Mouse (Mus musculus): ENCODE results near the gene Zfp354b.

The Zfp354b gene

DNA sequence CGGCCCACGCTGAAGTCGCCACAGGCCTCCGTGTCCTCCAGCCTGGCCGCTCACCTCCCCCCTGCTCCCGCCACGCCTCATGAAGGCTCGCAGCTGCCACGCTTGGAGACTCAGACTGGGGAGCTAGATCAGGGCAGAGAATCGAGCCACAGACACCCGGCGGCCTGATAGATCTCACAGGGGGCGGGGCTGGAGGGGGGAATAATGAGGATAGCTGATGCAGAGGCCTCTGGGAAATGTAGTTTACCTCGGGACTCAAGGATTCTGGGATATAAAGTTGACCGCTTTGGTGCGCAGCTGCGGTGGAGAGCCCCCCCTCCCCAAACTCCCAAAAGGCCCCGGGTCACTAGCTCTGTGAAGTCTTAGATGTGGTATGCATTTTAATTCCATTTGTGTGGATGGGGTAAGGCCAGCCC lies at the start of gene Zfp354b:
Gene Zfp354b (minus strand): TSS at position 183 of the 416 bp plus-strand sequence.
- no peak for DNase-seq (ENCODE audit: low read depth)

DNA sequence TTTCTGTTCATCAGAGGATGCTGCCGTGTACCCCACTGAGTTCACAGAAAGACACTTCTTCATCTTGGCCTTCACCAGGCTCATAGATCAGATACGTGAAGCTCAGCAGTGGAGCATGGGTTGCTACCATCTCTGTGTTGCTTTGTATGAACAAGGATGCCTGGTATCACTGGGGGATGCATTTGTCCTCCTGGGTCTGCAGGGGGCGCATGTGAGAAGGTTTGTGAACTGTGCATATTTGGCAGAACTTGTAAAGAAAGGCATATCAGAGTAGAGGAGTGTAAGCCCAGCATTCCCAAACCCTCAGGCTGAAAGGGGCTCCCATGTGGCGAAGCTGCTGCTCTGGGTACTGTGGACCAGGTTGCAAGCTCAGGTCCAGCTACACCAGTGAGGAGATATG lies 45.8 kb upstream of the Zfp354b start:
- DNase-seq (ENCODE audit: low read depth) = no peak

DNA sequence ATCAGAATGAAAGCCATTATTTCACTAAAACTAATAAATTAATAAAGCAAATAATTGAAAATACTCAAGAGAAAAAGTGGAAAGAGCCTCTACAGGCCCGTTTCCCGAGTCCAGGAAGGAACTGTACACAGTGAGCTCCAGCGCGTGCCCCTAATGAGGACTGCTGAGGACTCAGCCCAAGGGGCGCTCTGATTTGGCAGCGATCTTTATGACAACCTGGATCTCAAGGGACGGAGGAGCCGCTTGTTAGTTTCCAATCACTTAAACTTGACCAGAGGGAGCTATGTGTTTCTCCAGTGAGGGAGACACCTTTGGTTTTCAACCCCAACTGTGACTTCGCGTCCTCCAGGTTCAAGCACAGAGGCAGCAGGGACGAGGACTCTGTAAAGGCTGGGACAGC lies 34.8 kb upstream of the Zfp354b start, which contains the start of gene Olfr1378:
Gene Olfr1378 (plus strand): TSS at position 301 of the 400 bp plus-strand sequence.
- no peak for DNase-seq (ENCODE audit: low read depth)

- peak; percentile 59 for DNase-seq (ENCODE audit: low read depth)
Observed at GRCm38 (mm10) chr11:50964886-50965285, 33.5 kb upstream of the Zfp354b start.

DNA sequence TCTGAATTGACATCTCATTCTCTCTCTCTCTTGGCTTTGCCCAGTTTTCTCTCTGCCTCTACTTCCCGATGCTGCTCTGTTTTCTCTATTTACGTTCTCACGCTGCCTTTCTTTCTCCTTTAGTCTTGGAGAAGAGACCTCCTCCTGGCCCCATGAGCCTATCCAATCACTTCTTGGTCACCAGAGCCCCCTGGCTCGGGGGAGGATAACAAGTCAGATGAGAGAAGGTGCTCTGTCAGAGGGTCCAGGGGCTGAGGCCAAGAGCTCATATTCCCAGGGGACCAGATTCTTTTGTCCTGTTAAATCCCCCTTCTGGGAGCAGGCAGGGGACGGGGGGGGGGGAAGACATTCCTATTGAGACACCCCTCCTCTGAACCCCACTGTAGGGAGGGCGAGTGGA lies 22.2 kb upstream of the Zfp354b start, which contains the start of gene Prop1:
Gene Prop1 (minus strand): TSS at position 101 of the 400 bp plus-strand sequence.
- no peak for DNase-seq (ENCODE audit: low read depth)

DNA sequence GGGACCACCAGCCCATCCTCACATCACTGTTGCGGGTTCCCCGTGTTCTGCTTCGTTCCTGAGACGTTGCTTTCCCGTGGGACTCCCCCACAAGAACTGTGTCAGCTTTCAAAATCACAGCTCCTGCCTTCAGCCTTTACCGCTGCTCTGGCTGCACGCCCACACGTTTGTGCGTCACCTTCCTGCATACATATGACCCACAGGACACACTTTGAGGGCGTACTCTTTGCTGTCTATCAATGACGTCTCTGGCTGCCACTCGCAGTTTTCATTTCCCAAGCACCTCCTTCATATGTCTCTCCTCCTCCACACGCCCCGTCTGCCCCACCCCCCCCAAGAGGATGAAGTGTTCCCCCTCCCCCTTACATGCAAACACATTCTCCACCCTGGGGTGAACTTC lies 20.9 kb upstream of the Zfp354b start:
- no peak for DNase-seq (ENCODE audit: low read depth)

DNA sequence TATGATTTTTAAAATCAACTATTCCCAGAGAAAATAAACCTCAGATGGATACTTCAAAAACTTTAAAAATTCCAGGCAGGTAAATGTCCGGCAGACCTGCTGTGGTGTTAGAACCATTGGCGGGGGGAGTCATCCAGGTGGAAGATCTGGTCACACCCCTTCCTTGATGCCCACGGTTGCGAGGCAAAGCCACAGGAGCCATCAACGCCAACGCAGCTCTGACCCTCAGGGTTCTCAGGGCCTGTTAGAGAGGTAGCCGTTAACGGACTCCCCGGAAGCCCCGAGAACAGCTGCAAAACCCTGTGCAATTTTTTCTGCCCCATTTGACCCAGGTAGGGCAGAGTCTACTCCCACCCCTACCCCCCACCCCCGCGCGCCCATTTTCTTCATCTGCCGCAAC lies 12.1 kb upstream of the Zfp354b start, which contains the start of gene 4933414I15Rik:
Gene 4933414I15Rik (minus strand): TSS at position 260 of the 400 bp plus-strand sequence.
- DNase-seq (ENCODE audit: low read depth) = no peak

- DNase-seq (ENCODE audit: low read depth) = no peak
Observed at GRCm38 (mm10) chr11:50942386-50942785, 11.0 kb upstream of the Zfp354b start.

DNA sequence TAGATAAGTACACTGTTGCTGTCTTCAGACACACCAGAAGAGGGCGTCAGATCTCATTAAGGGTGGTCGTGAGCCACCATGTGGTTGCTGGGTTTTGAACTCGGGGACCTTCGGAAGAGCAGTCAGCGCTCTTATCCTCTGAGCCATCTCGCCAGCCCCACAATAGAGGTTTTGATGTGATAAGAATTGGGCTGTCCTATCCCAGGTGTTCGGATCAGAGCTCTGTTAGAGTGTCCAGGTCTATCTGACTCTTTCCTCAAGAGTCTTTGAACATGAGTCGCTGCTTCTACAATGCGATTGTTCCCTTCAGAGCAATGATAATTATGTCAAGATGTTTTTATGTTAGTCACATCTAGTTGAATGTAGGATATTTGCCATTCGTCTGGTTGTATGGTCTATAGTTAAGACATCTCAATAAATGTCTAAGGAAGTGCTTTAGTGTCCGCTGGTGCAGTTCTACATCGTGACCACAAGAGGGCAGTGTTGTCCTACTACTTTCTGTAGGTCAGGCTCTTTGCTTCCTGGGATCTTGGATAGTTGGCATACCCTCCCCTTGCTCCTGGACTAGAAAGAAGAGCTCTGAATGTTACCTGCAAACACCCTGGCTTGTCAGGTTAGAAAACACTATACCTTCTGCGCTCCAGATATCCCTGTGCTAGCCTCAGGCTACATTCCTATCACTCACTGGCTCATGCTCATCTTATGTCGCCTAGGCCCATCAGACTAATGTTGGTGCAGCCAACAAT lies 8.4 kb upstream of the Zfp354b start:
- peak; percentile 62 for DNase-seq (ENCODE audit: low read depth)

- peak; percentile 11 for DNase-seq (ENCODE audit: low read depth)
Observed at GRCm38 (mm10) chr11:50938435-50938834, 7.0 kb upstream of the Zfp354b start.

DNA sequence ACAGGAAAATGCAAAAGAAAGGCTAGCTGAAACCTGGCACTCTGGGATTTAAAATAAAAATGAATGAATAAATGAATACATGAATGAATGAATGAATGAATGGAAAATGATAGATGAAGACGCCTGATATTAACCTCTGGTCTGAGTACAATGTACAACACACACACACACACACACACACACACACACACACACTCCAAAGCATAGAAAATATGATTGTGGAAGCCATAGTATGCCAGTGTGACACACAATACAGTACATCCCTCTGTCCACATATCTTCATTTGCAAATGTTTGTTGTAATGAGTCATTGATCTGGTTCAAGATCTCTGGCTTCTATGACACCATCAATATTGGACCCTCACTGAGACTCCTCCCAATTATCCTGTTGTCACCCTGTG lies 607 bp upstream of the Zfp354b start:
- no peak for DNase-seq (ENCODE audit: low read depth)

DNA sequence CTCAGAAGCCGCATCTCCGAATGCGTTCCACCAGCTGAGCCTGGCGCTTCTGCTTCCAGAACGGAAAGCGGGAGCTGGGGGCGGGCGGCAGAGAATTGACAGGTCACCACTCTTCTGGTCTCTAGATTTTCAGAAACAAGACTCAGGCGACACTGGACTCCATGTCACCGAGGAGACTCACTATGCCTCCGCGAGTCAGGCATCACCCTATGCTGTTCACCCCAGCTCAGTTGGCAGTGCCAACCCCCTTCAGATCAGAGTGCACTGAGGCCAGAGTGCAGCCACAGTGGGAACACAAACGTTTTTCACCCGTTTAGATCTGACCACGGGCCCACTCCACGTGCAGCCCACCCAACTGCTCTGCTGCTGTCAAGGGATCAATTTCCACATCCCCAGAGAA lies 412 bp downstream of the Zfp354b start:
- DNase-seq (ENCODE audit: low read depth) = no peak

DNA sequence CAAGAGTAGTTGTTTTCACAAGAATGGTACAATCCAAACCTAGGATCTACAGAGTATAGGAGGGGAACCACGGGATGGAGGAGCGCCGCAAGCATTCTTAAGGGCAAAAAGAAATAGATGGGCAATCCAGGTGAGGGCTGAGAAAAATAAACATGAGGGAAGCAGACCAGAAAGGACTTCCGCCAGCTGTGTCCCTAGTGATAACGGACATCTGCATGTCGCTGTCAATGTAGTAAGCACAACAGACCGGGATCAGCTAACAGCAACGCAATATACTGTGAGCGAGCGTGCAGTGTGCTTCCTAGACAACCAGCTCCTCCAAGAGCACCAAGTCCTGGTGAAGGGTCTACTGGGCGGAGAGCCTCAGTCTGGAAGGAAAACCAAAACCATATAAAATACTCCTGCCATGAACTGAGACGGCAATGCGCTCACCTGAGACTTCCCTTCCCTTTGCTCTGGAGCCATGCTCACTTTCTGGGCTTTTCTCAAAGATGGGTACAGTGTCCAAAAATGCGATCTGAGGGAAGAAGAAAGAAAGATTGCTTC lies 891 bp downstream of the Zfp354b start:
- DNase-seq (ENCODE audit: low read depth) = no peak

GRCm38 (mm10) chr11:50915671-50916320 lies 15.6 kb downstream of the Zfp354b start, which contains the start of gene Zfp2:
Zfp2 (minus strand) TSS chr11:50916165.
- no peak for DNase-seq (ENCODE audit: low read depth)

GRCm38 (mm10) chr11:50914461-50914860 lies 17.0 kb downstream of the Zfp354b start:
- no peak for DNase-seq (ENCODE audit: low read depth)

DNA sequence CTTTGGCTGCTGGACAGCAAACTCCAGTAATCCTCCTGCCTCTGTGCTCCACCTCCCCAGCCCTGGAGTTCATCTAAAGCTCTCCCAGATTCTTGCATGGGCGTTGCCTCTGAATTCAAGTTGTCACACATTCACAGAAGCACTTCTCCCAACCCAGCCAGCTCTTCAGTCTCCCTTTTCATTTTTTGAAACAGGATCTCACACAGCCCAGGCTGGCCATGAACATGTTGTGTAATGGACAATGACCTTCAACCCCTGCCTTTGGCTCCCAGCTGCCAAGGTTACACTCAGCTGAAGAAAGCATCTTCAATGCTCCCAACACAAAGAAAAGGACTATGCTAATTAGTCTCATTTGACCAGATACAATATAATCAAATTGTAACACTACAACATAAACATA lies 18.1 kb downstream of the Zfp354b start:
- DNase-seq (ENCODE audit: low read depth) = no peak

- DNase-seq (ENCODE audit: low read depth) = no peak
Observed at GRCm38 (mm10) chr11:50908136-50908535, 23.3 kb downstream of the Zfp354b start.

GRCm38 (mm10) chr11:50897359-50897758 lies 34.1 kb downstream of the Zfp354b start:
- no peak for DNase-seq (ENCODE audit: low read depth)

DNA sequence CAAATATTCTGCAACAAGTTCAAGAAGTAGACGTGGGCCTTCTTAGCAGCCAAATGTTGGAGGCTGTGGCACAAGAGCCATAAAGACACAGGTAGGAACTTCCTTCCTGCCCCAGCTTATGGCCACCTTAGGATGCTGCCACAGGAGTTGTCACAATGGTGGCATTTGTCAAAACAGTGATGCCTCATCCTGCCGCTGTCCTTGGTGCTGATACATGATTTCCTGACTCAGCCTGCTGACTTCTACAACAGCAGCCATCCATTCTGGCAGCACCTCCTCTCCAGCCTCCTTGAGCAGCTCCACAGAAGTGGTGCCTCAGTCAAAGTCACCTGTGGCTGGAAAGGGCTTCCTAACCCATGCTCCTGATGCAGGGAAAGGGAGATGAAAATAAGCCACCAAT lies 39.0 kb downstream of the Zfp354b start:
- DNase-seq (ENCODE audit: low read depth) = peak; percentile 16

DNA sequence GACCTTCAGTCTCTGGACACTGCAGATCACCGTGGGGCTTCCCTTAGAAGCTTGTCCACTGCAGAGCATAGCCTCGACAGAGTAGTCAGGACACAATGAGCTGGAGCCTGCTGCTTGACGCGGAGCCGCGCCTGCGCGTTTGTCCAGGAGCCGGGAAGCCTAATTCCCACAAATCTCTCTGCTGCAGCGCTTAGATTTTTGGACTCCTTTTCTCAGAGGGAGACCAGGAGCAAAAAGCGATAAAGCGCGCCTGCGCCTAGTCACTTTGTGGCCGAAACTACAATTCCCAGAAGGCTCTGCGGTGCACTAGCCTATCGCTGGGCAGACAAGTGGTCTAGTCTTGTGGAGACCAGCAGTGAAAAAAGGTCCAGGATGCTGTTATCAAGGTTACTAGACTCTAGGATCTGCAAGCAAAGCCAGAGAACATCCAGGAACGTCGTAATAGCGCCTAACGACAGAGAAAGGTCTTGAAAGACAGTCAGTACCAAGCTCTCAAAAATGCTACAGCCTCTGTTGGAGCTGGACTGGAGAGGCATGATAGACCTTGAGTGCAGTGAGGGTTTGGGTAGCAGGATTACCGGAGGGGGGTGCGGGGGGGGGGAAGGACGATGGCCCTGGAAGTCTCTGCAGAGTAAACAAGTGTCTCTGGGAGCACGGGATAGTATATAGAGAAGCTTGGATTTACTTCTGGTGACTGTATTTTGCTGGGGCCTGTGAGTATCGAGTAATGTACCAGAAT lies 43.9 kb downstream of the Zfp354b start, which contains the start of gene Zfp454:
Gene Zfp454 (minus strand): TSS at position 262 of the 739 bp plus-strand sequence.
- DNase-seq (ENCODE audit: low read depth) = no peak

DNA sequence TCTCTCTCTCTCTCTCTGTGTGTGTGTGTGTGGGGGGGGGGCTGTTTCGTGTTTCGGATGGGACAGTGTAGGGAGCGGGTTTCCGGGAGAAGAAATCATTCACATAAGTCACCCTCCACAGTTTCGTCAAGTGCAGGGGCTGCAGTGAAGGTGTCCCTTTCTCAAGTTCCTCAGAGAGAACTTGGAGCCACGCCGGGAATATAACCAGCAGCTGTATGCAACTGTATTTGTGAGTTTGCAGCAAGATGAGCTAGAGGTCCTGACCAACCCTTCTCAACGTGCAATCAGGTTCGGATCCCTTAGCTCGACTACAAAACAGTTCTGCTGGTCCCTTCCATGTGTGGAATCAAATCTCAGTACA lies 44.5 kb downstream of the Zfp354b start:
- DNase-seq (ENCODE audit: low read depth) = no peak

DNA sequence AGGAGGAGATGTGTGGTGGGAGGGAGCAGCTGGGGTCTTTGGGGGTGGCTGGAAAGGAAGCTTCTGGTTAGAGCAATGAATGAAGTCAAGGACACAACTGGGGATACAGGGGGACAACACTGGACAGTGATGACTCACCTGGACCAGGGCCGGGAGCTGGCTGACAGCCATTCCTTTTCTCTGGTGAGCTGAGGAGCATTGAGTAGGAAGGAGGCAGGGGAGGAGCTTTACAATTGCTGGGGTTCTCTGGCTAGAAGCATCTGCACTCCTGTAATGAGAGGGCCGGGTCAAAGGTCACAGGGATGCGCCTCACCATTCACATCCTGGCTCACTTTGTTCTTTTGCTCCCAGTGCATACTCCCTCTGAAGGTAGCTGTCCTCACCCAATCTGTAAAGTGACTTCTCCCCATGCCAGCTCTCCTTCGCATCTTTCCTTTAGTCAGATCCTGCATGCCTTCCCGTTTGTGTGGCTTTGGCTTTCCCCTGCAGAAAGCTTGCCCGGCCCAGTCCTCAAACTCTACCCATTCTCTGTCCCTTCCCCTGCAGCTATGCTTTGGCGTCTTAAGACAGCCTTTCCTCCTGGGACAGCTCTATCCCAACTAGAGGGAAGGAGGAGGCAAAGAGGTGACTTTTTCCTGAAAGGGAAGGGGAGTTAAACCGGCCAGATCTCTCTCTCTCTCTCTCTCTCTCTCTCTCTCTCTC lies 45.1 kb downstream of the Zfp354b start:
- DNase-seq (ENCODE audit: low read depth) = no peak

Data from 416B (cell line).